Mouse (Mus musculus) stomach, embryonic 15.5 days (tissue): ENCODE measurements around the gene Adarb1. TPM values are rescaled to one million over a fixed set of nuclear protein-coding genes. Genes with fewer than 3 reads are reported as not detected.

Source experiments
- ATAC-seq: fragments of 200-750 bp; cut with Nextera tagmentation; 2 replicates; pipeline ENCODE4 v1.8.0; 2017; ENCODE audit warnings: low read depth, moderate number of reproducible peaks, moderate TSS enrichment; ENCODE audit not compliant: insufficient read depth, low FRiP score
- H3K27ac ChIP-seq: fragments of 300-500 bp; sonication (generic); 2 replicates; pipeline ENCODE4 v1.5.1; 2015; ENCODE audit warnings: mild to moderate bottlenecking, inconsistent platforms
- H3K27me3 ChIP-seq: fragments of 300-500 bp; sonication (generic); replicated peaks from 2 replicates; pipeline ENCODE4 v1.6.1; 2015; ENCODE audit warnings: inconsistent platforms
- H3K36me3 ChIP-seq: fragments of 300-500 bp; sonication (generic); 2 replicates; pipeline ENCODE4 v1.6.1; 2015; ENCODE audit warnings: inconsistent platforms
- H3K4me1 ChIP-seq: fragments of 300-500 bp; sonication (generic); 2 replicates; pipeline ENCODE4 v1.6.1; 2015; ENCODE audit warnings: inconsistent platforms
- H3K4me2 ChIP-seq: fragments of 300-500 bp; sonication (generic); 2 replicates; pipeline ENCODE4 v1.6.1; 2015; ENCODE audit warnings: mild to moderate bottlenecking, inconsistent platforms
- H3K4me3 ChIP-seq: fragments of 300-500 bp; sonication (generic); replicated peaks from 2 replicates; pipeline ENCODE4 v1.5.1; 2015; ENCODE audit warnings: inconsistent platforms
- H3K9ac ChIP-seq: fragments of 300-500 bp; sonication (generic); 2 replicates; pipeline ENCODE4 v1.6.1; 2015; ENCODE audit warnings: inconsistent platforms
- H3K9me3 ChIP-seq: fragments of 300-500 bp; sonication (generic); 2 replicates; pipeline ENCODE4 v1.6.1; 2016; ENCODE audit warnings: inconsistent platforms
- WGBS: fragments of 180-500 bp; shearing (Covaris S2); methylation state at CpG from one replicate; pipeline ENCODE4 v1.1.7; 2015; 5-methylcytosine and 5-hydroxymethylcytosine counted together
- polyA plus RNA-seq: library from polyadenylated mRNA; unstranded; fragments of >200 nt; fragmentation: Nextera tagmentation; extraction: Ambion mirVana; gene quantifications from 2 replicates; pipeline ENCODE4 v1.2.1, GENCODE M21; 2015

The Adarb1 gene
- 6.3 and 7.2 TPM in 2 replicates for polyA plus RNA-seq

DNA sequence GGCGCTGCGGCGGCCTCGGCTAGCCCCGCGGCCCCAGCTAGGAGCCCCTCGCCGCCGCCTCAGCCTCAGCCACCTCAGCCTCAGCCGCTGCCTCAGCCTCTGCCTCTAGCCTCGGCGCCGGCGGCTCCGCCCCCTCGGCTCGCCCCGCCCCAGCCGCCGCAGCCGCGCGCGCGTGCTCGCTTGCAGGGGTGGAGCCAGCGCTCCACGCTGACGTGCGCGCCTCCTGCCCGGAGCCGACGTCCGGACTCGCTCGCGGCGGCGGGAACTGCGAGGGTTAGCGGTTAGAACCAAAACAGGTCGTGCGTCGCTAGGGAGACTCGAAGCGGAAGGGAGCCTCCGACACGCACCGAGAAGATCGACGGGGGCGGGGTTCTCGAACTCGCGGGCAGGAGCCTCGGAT is at the start of gene Adarb1:
Gene Adarb1, minus strand, starts transcription at position 133 of the 400 bp plus-strand sequence.
- Histone ChIP-seq H3K27me3 (peaks cover 19% of the 10 kb centered on the region), H3K9ac (peak within 1 kb of the TSS; percentile 43), H3K4me1 (peaks cover 9% of the 10 kb centered on the region), H3K9me3 (no peaks in the 10 kb centered on the region), H3K4me3 (peak within 1 kb of the TSS; percentile 80), H3K4me2 (peak within 1 kb of the TSS; percentile 98), H3K27ac (0 out of 2 replicates have a peak within 1 kb of the TSS, but pooled peaks have one; percentile 23), H3K36me3 (no peaks in the 10 kb centered on the region)
- peak; percentile 90 for ATAC-seq
- WGBS, result under 1% methylated on average over 53 of the region's 57 CpGs

DNA sequence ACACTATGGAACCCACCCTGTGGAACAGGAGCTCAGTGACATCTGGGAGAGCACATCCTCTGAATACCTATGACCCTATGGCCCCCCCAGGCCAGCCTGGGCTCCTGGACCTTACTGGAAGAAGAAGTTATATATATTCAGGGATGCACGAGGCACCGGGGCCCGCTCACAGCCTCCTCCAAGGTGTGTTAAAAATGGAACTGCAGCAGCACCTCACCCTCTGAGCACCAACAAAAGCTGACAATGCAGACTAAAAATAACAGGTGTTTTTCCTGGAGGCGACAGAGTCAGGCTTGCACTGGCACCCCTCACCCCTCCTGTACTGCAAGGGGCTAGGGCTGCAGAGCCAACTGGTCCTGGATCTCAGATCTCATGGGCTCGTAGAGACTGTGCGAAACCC is 49.3 kb upstream of the Adarb1 start:
- no peak overlapping the region for H3K27ac ChIP-seq
- no peak overlapping the region for H3K4me2 ChIP-seq
- no peaks in the 10 kb centered on the region for H3K36me3 ChIP-seq
- 86% methylated on average over 6 of the region's 6 CpGs for WGBS
- H3K4me1 ChIP-seq, result peaks cover 20% of the 10 kb centered on the region
- no peaks in the 10 kb centered on the region for H3K27me3 ChIP-seq
- ATAC-seq, result no peak
- H3K9ac ChIP-seq, result no peak overlapping the region
- no peaks in the 10 kb centered on the region for H3K9me3 ChIP-seq
- no peak overlapping the region for H3K4me3 ChIP-seq

DNA sequence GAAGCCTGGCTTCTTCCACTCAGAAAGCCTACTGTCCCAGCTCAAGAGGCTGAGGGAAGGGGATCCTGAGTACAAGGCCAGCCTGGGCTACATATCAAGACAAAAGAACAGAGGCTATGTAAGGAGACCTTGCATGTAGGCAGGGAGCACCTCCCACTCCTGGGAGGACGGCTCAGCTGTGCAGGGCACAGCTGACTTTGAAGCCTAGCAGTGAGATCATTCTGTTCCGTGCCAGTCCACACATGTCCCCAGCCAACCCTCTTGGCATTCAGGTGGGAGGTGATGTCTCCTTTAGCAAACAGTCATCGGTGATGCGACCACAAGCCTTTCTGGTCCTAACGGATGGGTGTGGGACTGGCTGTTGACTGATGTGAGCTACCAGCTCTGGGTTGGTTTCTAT is 47.8 kb upstream of the Adarb1 start:
- no peak overlapping the region for H3K9ac ChIP-seq
- H3K4me2 ChIP-seq, result no peak overlapping the region
- 64% methylated on average over 5 of the region's 5 CpGs for WGBS
- H3K4me3 ChIP-seq, result no peak overlapping the region
- H3K9me3 ChIP-seq, result no peaks in the 10 kb centered on the region
- no peak for ATAC-seq
- peaks cover 20% of the 10 kb centered on the region for H3K4me1 ChIP-seq
- no peaks in the 10 kb centered on the region for H3K27me3 ChIP-seq
- no peaks in the 10 kb centered on the region for H3K36me3 ChIP-seq
- no peak overlapping the region for H3K27ac ChIP-seq

DNA sequence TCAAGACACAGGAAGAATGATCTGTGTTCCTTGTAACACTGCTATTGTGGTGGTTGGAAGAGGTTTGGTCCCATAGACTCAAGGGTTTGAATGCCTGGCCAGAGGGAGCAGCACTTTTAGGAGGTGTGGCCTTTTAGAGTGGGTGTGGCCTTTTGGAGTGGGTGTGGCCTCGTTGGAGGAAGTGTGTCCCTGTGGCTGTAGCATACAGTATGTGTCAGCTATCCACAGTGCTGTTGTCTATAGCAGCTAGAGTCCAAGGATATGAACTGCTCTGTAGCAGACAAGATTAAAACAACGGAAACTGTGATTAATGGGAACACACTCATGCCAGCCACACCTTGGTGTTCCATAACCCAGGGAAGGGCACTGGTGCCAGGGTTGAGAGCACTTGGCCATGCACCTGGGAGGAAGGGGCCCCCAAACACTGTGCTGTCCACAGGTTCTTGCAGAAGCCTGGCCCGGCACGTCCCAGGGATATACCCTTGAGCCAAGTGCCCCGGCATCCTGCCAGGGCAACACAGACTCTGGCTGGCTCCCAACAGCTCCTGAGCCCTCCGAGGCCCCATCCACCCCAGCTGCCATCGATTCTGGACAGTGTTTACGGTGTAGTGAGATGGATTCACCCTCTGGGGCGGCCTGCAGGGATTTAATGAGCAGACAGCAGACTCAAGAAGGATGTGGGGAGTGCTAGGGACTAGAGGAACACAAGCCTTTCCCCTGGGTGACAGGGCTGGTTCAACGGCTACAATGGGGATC is 46.3 kb upstream of the Adarb1 start:
- ATAC-seq, result peak; percentile 61
- Histone ChIP-seq H3K9me3 (no peaks in the 10 kb centered on the region), H3K36me3 (no peaks in the 10 kb centered on the region), H3K4me3 (no peak overlapping the region), H3K9ac (no peak overlapping the region), H3K27ac (peak overlapping the region; percentile 36; the same call in 1 of the 2 replicates), H3K4me1 (peaks cover 20% of the 10 kb centered on the region), H3K27me3 (no peaks in the 10 kb centered on the region), H3K4me2 (no peak overlapping the region)
- 38% methylated on average over 10 of the region's 10 CpGs for WGBS

DNA sequence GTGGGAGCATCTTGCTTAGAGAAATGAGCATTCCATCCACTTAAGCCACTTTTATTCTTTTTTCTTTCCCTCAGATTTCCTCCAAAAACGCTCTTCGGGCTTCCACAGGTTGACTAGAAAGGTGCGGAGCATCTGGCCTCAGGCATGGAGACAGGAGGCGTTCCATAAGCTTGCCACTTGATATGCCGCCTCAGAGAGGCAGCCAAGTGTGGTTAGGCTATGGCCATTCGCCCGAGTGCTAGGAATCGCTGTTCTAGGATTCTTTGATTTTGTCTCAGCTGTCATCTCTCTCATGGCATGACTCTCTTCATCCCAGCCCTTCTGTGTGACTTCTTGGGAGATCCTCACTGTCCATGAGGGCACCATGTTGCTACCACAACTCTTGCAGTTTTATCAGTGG is 43.1 kb upstream of the Adarb1 start:
- Histone ChIP-seq H3K4me2 (no peak overlapping the region), H3K27me3 (no peaks in the 10 kb centered on the region), H3K9me3 (no peaks in the 10 kb centered on the region), H3K4me3 (no peak overlapping the region), H3K4me1 (peaks cover 20% of the 10 kb centered on the region), H3K36me3 (no peaks in the 10 kb centered on the region), H3K27ac (no peak overlapping the region), H3K9ac (no peak overlapping the region)
- WGBS, result 83% methylated on average over 8 of the region's 8 CpGs
- no peak for ATAC-seq

DNA sequence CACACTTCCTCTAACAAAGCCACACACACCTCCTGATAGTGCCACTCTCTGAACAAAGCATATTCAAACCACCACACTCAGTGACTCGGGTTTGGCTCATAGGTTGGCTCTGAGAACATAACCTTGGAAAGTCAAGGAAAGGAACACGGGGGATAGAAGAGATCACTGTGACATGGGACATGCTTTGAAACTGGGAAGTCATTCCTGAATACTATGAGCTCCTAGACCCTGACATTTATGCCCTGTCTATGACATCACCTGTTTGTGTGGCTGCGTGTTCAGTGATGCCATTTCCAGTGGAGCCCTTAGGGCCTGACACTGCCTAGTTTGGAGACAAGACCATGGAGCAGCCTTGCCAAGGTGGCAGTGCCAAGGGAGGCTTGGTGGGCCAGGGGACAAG is 39.6 kb upstream of the Adarb1 start:
- Histone ChIP-seq H3K4me1 (no peaks in the 10 kb centered on the region), H3K9ac (no peak overlapping the region), H3K27me3 (no peaks in the 10 kb centered on the region), H3K4me3 (no peak overlapping the region), H3K9me3 (no peaks in the 10 kb centered on the region), H3K4me2 (no peak overlapping the region), H3K36me3 (no peaks in the 10 kb centered on the region), H3K27ac (no peak overlapping the region)
- no peak for ATAC-seq
- WGBS, result 72% methylated on average over 3 of the region's 3 CpGs

DNA sequence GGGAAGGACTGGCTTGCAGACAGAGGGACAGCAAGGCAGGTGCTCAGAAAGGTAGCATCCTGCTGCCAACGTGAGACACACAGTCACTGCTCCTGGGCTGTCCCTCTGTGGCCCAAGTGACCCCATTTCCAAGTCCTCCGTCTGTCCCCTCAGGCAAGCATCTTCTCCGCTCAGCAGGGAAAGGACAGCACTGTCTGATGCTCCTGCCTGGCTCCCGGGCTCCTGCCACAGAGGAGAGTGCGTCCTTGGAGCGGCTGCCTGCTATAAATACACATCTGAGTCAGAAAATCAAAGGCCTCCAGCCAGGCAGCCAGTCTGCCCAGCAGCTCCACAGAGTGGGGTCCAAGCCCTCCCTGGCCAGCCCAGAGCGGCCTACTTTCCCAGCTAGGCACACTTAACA is 38.4 kb upstream of the Adarb1 start:
- Histone ChIP-seq H3K36me3 (no peaks in the 10 kb centered on the region), H3K9me3 (no peaks in the 10 kb centered on the region), H3K4me3 (no peak overlapping the region), H3K4me2 (no peak overlapping the region), H3K4me1 (no peaks in the 10 kb centered on the region), H3K27ac (no peak overlapping the region), H3K9ac (no peak overlapping the region), H3K27me3 (no peaks in the 10 kb centered on the region)
- no peak for ATAC-seq
- 69% methylated on average over 7 of the region's 7 CpGs for WGBS

DNA sequence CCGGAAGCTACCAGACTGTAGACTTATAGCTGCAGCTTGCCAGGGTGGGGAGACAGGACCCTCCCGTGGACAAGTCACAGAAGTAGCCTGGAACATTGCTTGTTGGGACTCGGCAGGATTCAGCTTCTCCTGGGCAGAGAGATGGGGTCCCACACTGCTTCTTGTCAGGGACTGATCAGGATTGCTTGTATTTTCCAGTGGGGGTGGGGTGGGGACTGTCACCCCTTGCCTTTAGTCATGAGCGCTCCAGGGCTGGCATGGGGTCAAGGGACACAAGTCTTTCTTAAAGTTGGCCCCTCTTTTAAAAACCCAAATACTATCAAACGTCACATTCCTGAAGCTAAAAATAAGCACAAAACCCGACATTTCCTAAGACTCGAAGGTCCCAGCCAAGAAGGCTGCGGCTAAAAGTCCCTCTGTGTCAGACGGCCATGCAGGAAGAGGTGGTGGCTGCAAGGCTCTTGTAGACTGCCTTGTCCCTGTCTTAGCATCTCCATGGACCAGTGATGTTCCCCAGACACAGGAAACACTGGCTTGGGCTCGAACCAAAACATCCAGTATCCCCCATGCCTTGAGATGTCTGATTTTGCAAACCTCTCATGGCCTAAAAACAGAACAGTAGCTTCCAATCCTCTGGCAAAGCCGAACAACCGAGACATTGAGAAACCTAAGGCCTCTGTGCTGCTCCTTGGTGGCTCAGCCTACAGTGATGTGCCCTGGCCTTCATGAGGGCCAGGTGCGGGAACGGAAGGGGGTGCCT is 37.4 kb upstream of the Adarb1 start:
- ATAC-seq, result no peak
- Histone ChIP-seq H3K4me1 (no peaks in the 10 kb centered on the region), H3K36me3 (no peaks in the 10 kb centered on the region), H3K4me3 (no peak overlapping the region), H3K4me2 (no peak overlapping the region), H3K9me3 (no peaks in the 10 kb centered on the region), H3K27me3 (no peaks in the 10 kb centered on the region), H3K27ac (no peak overlapping the region), H3K9ac (no peak overlapping the region)
- 60% methylated on average over 14 of the region's 14 CpGs for WGBS

DNA sequence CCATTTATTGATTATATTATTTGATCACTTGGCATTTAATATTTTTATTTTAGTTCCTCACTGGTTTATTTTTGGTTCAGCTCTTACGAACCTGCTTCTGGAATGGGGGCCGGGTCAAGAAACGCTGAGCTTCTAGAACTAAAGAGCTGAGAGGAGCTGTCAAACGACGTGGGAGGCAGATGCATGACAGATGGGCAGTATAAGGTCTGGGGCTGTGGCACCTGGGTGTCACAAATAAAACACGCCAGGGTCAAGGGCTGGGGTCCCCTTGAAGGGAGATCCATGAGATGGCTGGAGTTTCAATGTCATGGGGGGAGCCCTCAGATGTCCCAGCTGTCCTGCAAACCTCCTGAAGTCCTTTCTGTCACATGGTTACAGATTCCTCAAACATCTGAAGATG is 36.7 kb upstream of the Adarb1 start:
- no peak for ATAC-seq
- Histone ChIP-seq H3K4me3 (no peak overlapping the region), H3K36me3 (no peaks in the 10 kb centered on the region), H3K27me3 (no peaks in the 10 kb centered on the region), H3K9ac (no peak overlapping the region), H3K27ac (no peak overlapping the region), H3K4me1 (no peaks in the 10 kb centered on the region), H3K4me2 (no peak overlapping the region), H3K9me3 (no peaks in the 10 kb centered on the region)
- 64% methylated on average over 6 of the region's 6 CpGs for WGBS

DNA sequence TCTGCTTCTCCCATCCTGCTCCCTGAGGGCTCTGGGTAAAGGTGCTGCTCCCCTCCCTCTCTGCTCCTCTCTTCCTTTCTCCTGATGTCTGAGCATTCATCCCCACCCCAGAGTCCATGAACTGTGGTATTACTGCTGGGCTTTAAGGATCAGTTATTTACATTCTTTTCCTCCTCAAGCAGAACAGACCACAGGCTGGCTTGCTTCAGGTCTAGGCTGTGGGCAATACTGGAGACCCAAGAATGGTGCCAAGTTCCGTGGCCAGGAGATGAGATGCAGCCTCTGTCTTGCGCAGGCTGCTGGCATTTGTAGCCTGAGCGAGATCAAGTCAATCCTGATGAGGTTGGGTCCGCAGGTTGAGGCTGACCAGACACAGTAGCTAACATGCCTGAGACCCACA is 33.8 kb upstream of the Adarb1 start:
- no peak for ATAC-seq
- Histone ChIP-seq H3K9ac (no peak overlapping the region), H3K27me3 (no peaks in the 10 kb centered on the region), H3K4me2 (no peak overlapping the region), H3K36me3 (no peaks in the 10 kb centered on the region), H3K4me3 (no peak overlapping the region), H3K27ac (no peak overlapping the region), H3K9me3 (no peaks in the 10 kb centered on the region), H3K4me1 (peaks cover 6% of the 10 kb centered on the region)
- WGBS, result 81% methylated on average over 4 of the region's 4 CpGs

DNA sequence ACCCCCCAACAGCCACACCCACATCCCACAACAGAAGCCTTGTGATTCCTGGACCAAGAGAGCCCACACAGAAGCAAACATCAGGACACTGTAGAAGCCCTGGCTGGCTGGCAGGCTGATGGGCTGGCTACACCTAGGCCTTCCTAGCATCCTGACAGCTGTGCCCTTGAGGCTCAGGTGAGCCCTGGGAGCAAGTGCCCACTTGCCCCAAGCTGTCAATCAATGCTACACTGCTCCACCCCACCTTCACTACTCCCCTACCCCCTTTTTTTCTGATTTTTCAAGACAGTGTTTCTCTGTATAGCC is 32.0 kb upstream of the Adarb1 start:
- no peaks in the 10 kb centered on the region for H3K36me3 ChIP-seq
- H3K4me3 ChIP-seq, result no peak overlapping the region

DNA sequence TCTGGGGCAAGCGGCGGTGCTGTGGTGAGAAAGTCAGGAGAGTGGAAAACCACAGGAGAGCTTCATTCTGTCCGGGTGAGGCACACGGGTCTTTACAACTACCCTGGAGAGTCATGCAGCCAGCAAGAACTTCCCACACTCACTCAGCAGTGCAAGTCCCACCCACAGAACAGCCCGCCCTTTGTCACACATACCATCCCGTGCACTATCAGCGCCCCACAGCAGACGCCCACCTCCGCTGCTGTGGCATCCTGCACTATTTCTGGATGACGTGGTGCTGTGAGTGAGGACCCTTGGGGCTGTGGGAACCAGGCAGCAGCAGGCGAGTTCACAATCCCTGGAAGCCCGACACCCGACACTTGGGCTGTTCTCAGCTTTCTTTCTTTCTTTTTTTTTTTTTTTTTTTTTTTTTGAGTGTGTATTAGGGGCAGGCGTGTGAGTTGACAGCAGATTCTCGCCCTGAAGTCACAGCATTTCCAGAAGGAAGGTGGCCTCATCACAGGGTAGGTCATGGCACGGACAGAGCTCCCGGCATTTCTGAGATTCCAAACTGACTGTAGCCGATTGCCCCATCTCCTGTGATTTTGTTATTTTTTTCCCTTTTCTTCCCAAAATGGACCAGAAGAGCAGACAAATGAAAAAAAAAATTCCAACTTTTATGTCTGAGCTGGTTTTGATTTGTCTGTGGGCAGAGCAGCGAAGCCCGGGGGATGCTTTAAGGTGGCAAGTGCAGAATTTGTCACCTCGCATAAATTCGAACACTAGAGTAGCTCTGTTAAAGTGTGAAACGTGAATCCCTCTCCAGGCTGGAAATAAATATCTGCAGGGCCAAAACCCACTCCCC is 31.5 kb upstream of the Adarb1 start:
- no peak for ATAC-seq
- H3K27me3 ChIP-seq, result no peaks in the 10 kb centered on the region
- WGBS, result 21% methylated on average over 23 of the region's 23 CpGs
- peaks cover 6% of the 10 kb centered on the region for H3K4me1 ChIP-seq
- no peaks in the 10 kb centered on the region for H3K9me3 ChIP-seq
- H3K4me3 ChIP-seq, result peak overlapping the region; percentile 30
- peak overlapping the region; percentile 40 for H3K27ac ChIP-seq
- H3K9ac ChIP-seq, result no peak overlapping the region; the same call in 1 of the 2 replicates
- H3K4me2 ChIP-seq, result peak overlapping the region; percentile 55
- no peaks in the 10 kb centered on the region for H3K36me3 ChIP-seq

More for the DNA sequence above, 32.0 kb upstream of the Adarb1 start:
- Histone ChIP-seq H3K27ac (no peak overlapping the region), H3K4me2 (no peak overlapping the region), H3K27me3 (no peaks in the 10 kb centered on the region), H3K4me1 (peaks cover 6% of the 10 kb centered on the region), H3K9ac (no peak overlapping the region), H3K9me3 (no peaks in the 10 kb centered on the region)
- ATAC-seq, result no peak
